Mouse (Mus musculus): ENCODE data around the gene Arhgap1. TPM values are rescaled to one million over a fixed set of nuclear protein-coding genes. Genes with fewer than 3 reads are reported as not detected.

Gene Arhgap1
- polyA plus RNA-seq, 1 experiment from 2014 or later, result 142 TPM

DNA sequence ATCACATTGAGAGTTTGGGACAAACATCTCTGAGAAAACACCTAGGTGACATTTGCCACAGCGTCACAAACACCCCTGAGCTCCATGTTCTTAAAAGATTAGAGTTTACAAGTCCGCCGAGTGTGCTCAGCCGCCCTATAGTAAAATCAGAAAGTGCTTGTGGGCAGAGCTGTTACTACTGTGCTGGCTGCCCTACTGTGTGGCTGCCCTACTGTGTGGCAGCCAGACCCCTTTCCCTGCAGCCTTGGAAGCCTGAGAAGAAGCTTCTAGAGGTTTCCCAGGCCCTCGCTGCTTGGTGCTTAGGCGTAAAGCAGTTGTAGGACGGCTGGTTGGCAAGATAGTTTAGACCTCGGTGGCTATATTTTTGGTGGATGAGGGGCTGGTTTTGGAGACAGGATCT, 10.0 kb downstream of the Arhgap1 start:
- 98% methylated on average over 8 of the region's 8 CpGs for WGBS
- Histone ChIP-seq H3K9ac (replicated peaks; ENCODE audit: low read length) (no peak overlapping the region), H3K36me3 (ENCODE audit: insufficient read depth, low read length) (peaks cover 60% of the 10 kb centered on the region), H3K4me2 (replicated peaks; ENCODE audit: low read depth, low read length) (no peak overlapping the region), H3K27me3 (ENCODE audit: insufficient read depth, low read length) (no peaks in the 10 kb centered on the region), H3K4me1 (ENCODE audit: insufficient read depth, low read length) (no peaks in the 10 kb centered on the region), H3K27ac (ENCODE audit: low read length) (no peak overlapping the region), H3K9me3 (ENCODE audit: low read length) (no peaks in the 10 kb centered on the region), H3K4me3 (ENCODE audit: low read length) (no peak overlapping the region)
- no peak for ATAC-seq (ENCODE audit: low FRiP score, low TSS enrichment)

DNA sequence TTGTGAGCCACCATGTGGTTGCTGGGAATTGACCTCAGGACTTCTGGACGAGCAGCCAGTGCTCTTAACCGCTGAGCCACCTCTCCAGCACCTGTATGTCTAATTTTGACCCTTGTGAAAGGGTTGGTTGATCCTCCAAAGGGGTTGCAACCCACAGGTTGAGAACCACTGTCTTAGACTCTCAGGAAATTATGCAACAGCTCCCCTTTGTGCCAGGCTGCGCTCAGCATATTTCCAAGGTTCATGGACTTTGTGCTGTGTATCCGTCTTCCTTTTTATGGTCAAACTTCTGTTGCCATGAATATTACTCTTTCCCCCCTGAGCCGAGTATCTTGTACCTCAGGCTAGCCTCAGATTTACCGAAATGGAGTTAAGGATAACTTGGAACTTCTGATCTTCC, 11.3 kb downstream of the Arhgap1 start:
- WGBS, result 92% methylated on average over 6 of the region's 6 CpGs
- H3K36me3 ChIP-seq (ENCODE audit: insufficient read depth, low read length), result peaks cover 57% of the 10 kb centered on the region
- no peak for ATAC-seq (ENCODE audit: low FRiP score, low TSS enrichment)

DNA sequence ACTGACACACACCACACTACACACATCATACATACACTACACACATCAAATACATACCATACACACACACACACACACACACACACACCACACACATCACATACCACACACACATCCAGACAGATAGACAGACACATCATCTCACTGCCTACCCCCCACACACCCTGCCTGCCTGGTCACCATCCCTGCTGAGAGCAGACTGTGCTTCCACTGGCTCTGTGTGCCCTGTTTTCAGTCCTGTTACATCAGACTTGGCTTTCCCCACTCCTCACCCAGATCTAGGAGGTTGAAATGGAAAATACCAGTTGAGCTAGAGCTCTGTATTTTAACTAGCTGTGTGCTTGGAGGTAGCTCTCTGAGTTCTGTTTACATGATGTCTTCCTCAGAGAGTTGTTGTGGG, 15.1 kb downstream of the Arhgap1 start:
- Histone ChIP-seq H3K9me3 (ENCODE audit: low read length) (no peaks in the 10 kb centered on the region), H3K27me3 (ENCODE audit: insufficient read depth, low read length) (no peaks in the 10 kb centered on the region), H3K4me1 (ENCODE audit: insufficient read depth, low read length) (no peaks in the 10 kb centered on the region), H3K27ac (ENCODE audit: low read length) (no peak overlapping the region), H3K4me3 (ENCODE audit: low read length) (no peak overlapping the region), H3K4me2 (replicated peaks; ENCODE audit: low read depth, low read length) (no peak overlapping the region), H3K9ac (replicated peaks; ENCODE audit: low read length) (no peak overlapping the region), H3K36me3 (ENCODE audit: insufficient read depth, low read length) (peaks cover 61% of the 10 kb centered on the region)
- no peak for ATAC-seq (ENCODE audit: low FRiP score, low TSS enrichment)

More for the DNA sequence above, 11.3 kb downstream of the Arhgap1 start:
- H3K27me3 ChIP-seq (ENCODE audit: insufficient read depth, low read length), result no peaks in the 10 kb centered on the region
- H3K4me3 ChIP-seq (ENCODE audit: low read length), result no peak overlapping the region
- no peaks in the 10 kb centered on the region for H3K4me1 ChIP-seq (ENCODE audit: insufficient read depth, low read length)
- no peak overlapping the region for H3K9ac ChIP-seq (replicated peaks; ENCODE audit: low read length)
- no peak overlapping the region for H3K4me2 ChIP-seq (replicated peaks; ENCODE audit: low read depth, low read length)
- no peaks in the 10 kb centered on the region for H3K9me3 ChIP-seq (ENCODE audit: low read length)
- no peak overlapping the region for H3K27ac ChIP-seq (ENCODE audit: low read length)

DNA sequence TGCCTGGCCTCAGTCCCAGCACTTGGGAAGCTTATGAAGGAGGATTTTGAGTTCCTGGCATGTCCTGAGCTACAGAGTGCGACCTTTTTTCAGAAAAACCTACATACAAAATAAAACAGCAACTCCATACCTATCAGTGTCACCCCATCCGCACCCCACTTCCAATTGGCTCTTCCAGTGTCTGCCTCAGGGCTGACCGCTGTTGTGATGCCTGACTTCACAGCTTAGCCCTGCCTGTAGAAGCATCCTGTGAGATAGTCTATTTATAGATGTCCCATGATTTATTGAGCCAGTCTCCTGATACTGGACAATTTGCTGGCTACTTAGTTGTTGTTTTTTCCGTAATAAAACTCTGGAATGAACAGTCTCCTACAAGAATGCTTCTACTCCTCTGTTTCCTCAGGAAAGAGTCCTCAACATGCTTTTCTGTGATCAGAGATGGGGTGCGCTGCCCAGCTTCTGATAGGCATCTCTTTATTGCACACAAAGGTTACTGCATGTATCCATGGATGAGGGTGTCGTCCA, 16.8 kb downstream of the Arhgap1 start:
- Histone ChIP-seq H3K4me3 (ENCODE audit: low read length) (no peak overlapping the region), H3K27ac (ENCODE audit: low read length) (no peak overlapping the region), H3K9ac (replicated peaks; ENCODE audit: low read length) (no peak overlapping the region), H3K4me2 (replicated peaks; ENCODE audit: low read depth, low read length) (no peak overlapping the region), H3K36me3 (ENCODE audit: insufficient read depth, low read length) (peaks cover 69% of the 10 kb centered on the region), H3K4me1 (ENCODE audit: insufficient read depth, low read length) (no peaks in the 10 kb centered on the region), H3K9me3 (ENCODE audit: low read length) (no peaks in the 10 kb centered on the region), H3K27me3 (ENCODE audit: insufficient read depth, low read length) (no peaks in the 10 kb centered on the region)
- WGBS, result 73% methylated on average over 6 of the region's 6 CpGs
- no peak for ATAC-seq (ENCODE audit: low FRiP score, low TSS enrichment)

DNA sequence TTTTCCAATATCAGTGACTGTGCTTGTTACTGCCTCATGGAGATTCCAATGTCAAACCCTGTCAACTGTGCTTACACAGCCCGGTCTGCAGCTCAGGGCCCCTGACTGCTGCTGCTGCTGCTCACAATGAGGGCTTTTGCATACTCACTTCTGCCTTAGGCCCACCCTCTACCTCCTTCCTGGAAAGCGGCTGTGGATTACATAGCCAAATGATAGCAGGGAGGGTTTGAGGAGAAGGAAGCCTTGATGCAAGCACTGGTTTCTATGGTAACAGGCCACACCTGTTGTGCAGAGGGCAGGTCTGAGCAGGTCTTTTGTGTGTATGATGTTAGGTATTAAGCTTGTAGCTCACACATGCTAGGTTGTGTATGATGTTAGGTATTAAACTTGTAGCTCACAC, 18.1 kb downstream of the Arhgap1 start:
- peaks cover 70% of the 10 kb centered on the region for H3K36me3 ChIP-seq (ENCODE audit: insufficient read depth, low read length)

DNA sequence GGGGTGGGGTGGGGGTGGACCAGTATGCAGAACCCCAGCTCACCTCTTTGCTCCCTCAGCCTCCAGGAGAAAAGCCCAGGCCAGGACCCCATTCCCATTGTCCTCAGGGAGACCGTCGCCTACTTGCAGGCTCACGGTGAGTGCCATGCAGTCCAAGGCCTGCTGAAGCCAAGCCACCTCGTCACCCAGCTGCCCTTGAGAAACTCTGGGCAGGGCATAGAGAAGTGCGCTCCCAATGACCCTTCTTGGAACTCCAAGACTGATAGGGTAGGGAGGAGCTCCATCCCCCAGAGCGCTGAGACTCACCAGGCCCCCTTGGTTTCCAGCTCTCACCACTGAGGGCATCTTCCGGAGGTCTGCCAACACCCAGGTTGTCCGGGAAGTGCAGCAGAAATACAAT, 19.7 kb downstream of the Arhgap1 start:
- Histone ChIP-seq H3K36me3 (ENCODE audit: insufficient read depth, low read length) (peaks cover 65% of the 10 kb centered on the region), H3K27me3 (ENCODE audit: insufficient read depth, low read length) (no peaks in the 10 kb centered on the region), H3K9me3 (ENCODE audit: low read length) (no peaks in the 10 kb centered on the region), H3K9ac (replicated peaks; ENCODE audit: low read length) (no peak overlapping the region), H3K4me3 (ENCODE audit: low read length) (no peak overlapping the region), H3K4me1 (ENCODE audit: insufficient read depth, low read length) (no peaks in the 10 kb centered on the region), H3K27ac (ENCODE audit: low read length) (no peak overlapping the region), H3K4me2 (replicated peaks; ENCODE audit: low read depth, low read length) (no peak overlapping the region)
- ATAC-seq (ENCODE audit: low FRiP score, low TSS enrichment), result 0 out of 2 replicates have a peak, but pooled peaks have one; percentile 11
- WGBS, result 92% methylated on average over 8 of the region's 8 CpGs

More for the DNA sequence above, 18.1 kb downstream of the Arhgap1 start:
- no peaks in the 10 kb centered on the region for H3K9me3 ChIP-seq (ENCODE audit: low read length)
- no peak overlapping the region for H3K4me2 ChIP-seq (replicated peaks; ENCODE audit: low read depth, low read length)
- no peak for ATAC-seq (ENCODE audit: low FRiP score, low TSS enrichment)
- H3K9ac ChIP-seq (replicated peaks; ENCODE audit: low read length), result no peak overlapping the region
- 85% methylated on average over 2 of the region's 2 CpGs for WGBS
- no peaks in the 10 kb centered on the region for H3K4me1 ChIP-seq (ENCODE audit: insufficient read depth, low read length)
- no peak overlapping the region for H3K4me3 ChIP-seq (ENCODE audit: low read length)
- no peaks in the 10 kb centered on the region for H3K27me3 ChIP-seq (ENCODE audit: insufficient read depth, low read length)
- no peak overlapping the region for H3K27ac ChIP-seq (ENCODE audit: low read length)

DNA sequence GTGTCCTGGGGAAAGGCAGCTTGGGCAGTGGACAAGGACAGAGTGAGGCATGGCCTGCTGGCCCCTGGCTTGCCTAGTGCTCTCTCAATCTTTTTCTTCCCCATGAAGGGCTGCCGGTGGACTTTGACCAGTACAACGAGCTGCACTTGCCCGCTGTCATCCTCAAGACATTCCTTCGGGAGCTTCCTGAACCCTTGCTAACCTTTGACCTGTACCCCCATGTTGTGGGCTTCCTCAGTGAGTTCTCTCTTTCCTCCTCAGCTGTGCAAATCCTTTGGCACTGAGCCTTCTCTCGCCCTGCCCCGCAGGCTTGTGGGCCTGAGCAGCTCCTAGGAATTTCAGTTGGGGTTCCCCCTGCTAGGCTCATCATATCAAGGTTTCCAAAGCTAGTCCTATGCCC, 20.4 kb downstream of the Arhgap1 start:
- Histone ChIP-seq H3K27ac (ENCODE audit: low read length) (no peak overlapping the region), H3K9me3 (ENCODE audit: low read length) (no peaks in the 10 kb centered on the region), H3K4me3 (ENCODE audit: low read length) (no peak overlapping the region), H3K4me1 (ENCODE audit: insufficient read depth, low read length) (no peaks in the 10 kb centered on the region), H3K27me3 (ENCODE audit: insufficient read depth, low read length) (no peaks in the 10 kb centered on the region), H3K4me2 (replicated peaks; ENCODE audit: low read depth, low read length) (no peak overlapping the region), H3K9ac (replicated peaks; ENCODE audit: low read length) (no peak overlapping the region), H3K36me3 (ENCODE audit: insufficient read depth, low read length) (peaks cover 59% of the 10 kb centered on the region)
- no peak for ATAC-seq (ENCODE audit: low FRiP score, low TSS enrichment)
- WGBS, result 74% methylated on average over 6 of the region's 6 CpGs

DNA sequence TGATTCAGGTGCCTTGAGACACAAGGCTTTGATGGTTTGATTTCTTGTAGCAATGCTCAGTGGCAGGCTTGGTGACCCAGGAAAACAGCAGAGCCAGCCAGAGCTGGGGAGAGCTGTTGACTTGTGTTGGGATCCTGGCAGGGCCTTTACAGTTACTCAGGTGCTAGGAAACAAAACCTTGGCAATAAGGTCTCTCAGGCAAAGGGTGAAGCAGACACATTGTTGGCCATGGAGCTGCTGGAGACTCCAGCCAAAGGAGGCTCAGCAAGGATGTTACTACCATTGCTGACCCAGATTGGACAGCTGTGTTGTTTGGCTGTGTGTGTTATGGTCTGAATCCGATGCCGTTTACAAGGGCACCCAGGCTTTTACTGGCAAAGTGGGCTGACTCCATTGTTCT, 23.9 kb downstream of the Arhgap1 start:
- Histone ChIP-seq H3K4me1 (ENCODE audit: insufficient read depth, low read length) (no peaks in the 10 kb centered on the region; the same call in 1 of the 2 replicates), H3K9me3 (ENCODE audit: low read length) (no peaks in the 10 kb centered on the region), H3K27ac (ENCODE audit: low read length) (no peak overlapping the region), H3K4me2 (replicated peaks; ENCODE audit: low read depth, low read length) (no peak overlapping the region), H3K9ac (replicated peaks; ENCODE audit: low read length) (no peak overlapping the region), H3K4me3 (ENCODE audit: low read length) (no peak overlapping the region), H3K36me3 (ENCODE audit: insufficient read depth, low read length) (peaks cover 64% of the 10 kb centered on the region), H3K27me3 (ENCODE audit: insufficient read depth, low read length) (no peaks in the 10 kb centered on the region)
- no peak for ATAC-seq (ENCODE audit: low FRiP score, low TSS enrichment)
- WGBS, result 84% methylated on average over 2 of the region's 2 CpGs

DNA sequence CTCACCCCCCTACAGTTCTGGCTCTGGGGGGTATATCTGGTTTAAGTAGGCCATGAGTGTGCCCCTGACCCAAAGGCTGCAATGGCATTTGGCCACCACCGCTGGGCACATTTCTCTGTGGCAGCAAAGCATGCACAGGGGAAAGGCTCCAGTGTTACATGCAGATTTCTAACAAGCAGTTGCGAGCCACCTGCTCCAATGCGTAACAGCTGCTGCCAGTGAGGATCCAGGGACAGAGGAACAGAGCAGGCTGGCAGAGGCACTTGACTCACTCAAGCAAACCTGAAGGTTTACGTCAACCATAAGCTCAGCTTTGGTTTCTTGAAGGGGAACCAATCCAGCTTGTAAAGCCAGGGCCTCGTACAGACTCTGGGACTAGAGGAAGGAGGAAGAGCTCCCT, 25.2 kb downstream of the Arhgap1 start:
- Histone ChIP-seq H3K4me2 (replicated peaks; ENCODE audit: low read depth, low read length) (no peak overlapping the region), H3K27me3 (ENCODE audit: insufficient read depth, low read length) (no peaks in the 10 kb centered on the region), H3K27ac (ENCODE audit: low read length) (no peak overlapping the region), H3K4me1 (ENCODE audit: insufficient read depth, low read length) (no peaks in the 10 kb centered on the region; the same call in 1 of the 2 replicates), H3K4me3 (ENCODE audit: low read length) (no peak overlapping the region), H3K36me3 (ENCODE audit: insufficient read depth, low read length) (peaks cover 63% of the 10 kb centered on the region), H3K9me3 (ENCODE audit: low read length) (no peaks in the 10 kb centered on the region), H3K9ac (replicated peaks; ENCODE audit: low read length) (no peak overlapping the region)
- WGBS, result 94% methylated on average over 5 of the region's 5 CpGs
- no peak for ATAC-seq (ENCODE audit: low FRiP score, low TSS enrichment)

DNA sequence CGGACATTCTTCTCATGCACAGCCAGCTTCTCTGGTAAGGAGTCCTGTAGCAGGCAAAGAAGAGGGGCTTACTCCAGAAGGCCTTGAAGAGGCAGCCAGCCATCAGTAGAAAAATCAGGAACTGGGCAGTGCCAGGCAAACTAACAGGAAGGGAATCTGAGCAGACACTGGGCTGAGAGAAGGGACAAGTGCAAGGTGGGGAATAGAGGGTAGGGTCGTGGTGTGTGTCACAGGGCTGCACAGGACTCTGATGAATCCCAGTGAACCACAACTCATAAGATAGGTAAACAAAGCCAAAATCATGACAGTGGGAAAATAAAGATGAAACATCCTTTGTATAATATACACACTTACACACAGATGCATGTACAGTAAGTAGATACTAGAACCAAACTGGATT, 26.8 kb downstream of the Arhgap1 start:
- H3K4me2 ChIP-seq (replicated peaks; ENCODE audit: low read depth, low read length), result no peak overlapping the region
- no peak overlapping the region for H3K4me3 ChIP-seq (ENCODE audit: low read length)
- 56% methylated on average over 2 of the region's 2 CpGs for WGBS
- no peaks in the 10 kb centered on the region for H3K27me3 ChIP-seq (ENCODE audit: insufficient read depth, low read length)
- ATAC-seq (ENCODE audit: low FRiP score, low TSS enrichment), result peak; percentile 66; the same call in 1 of the 2 replicates
- H3K4me1 ChIP-seq (ENCODE audit: insufficient read depth, low read length), result no peaks in the 10 kb centered on the region; the same call in 1 of the 2 replicates
- 0 out of 2 replicates have a peak overlapping the region, but pooled peaks have one; percentile 16 for H3K9ac ChIP-seq (replicated peaks; ENCODE audit: low read length)
- H3K36me3 ChIP-seq (ENCODE audit: insufficient read depth, low read length), result peaks cover 56% of the 10 kb centered on the region
- no peaks in the 10 kb centered on the region for H3K9me3 ChIP-seq (ENCODE audit: low read length)
- H3K27ac ChIP-seq (ENCODE audit: low read length), result peak overlapping the region; percentile 33; the same call in 1 of the 2 replicates
